Mouse (Mus musculus) adrenal gland (tissue): ENCODE measurements around the gene Tymp.

ENCODE experiments used
- intact Hi-C: fragments of 180-260 bp; cut with DNase I; formaldehyde crosslinking; loops from one replicate; pipeline ENCODE4 v1.15.1; 2025

Tymp gene

GRCm38 (mm10) chr15:89374801-89375534 is 1.9 kb downstream of the Tymp start:
- intact Hi-C loops: loop anchor here (5.0 kb wide), 1 partner anchor 57 kb away; no protein-coding TSS in a partner anchor

GRCm38 (mm10) chr15:89374340-89374739 is 2.5 kb downstream of the Tymp start:
- intact Hi-C loops: no loop called here

- intact Hi-C loops: no loop called here
Measured at GRCm38 (mm10) chr15:89373762-89374248, 3.0 kb downstream of the Tymp start, which contains the start of gene Sco2. Sco2 (minus strand) TSS chr15:89373846.

GRCm38 (mm10) chr15:89373027-89373761 is 3.6 kb downstream of the Tymp start:
- intact Hi-C loops: no loop called here

GRCm38 (mm10) chr15:89372536-89372935 is 4.3 kb downstream of the Tymp start:
- intact Hi-C loops: no loop called here

GRCm38 (mm10) chr15:89372068-89372467 is 4.8 kb downstream of the Tymp start:
- intact Hi-C loops: no loop called here

- intact Hi-C loops: no loop called here
Measured at GRCm38 (mm10) chr15:89365141-89365551, 11.7 kb downstream of the Tymp start.

- intact Hi-C loops: no loop called here
Measured at GRCm38 (mm10) chr15:89363051-89363450, 13.8 kb downstream of the Tymp start.

- intact Hi-C loops: no loop called here
Measured at GRCm38 (mm10) chr15:89358784-89359183, 18.1 kb downstream of the Tymp start.

GRCm38 (mm10) chr15:89356372-89356771 is 20.5 kb downstream of the Tymp start:
- intact Hi-C loops: no loop called here

GRCm38 (mm10) chr15:89355241-89356187 is 21.3 kb downstream of the Tymp start, which contains the start of the genes Lmf2 and Ncaph2:
Lmf2 (minus strand) TSS chr15:89355659.
Ncaph2 (plus strand) TSS chr15:89355719.
- intact Hi-C loops: no loop called here

- intact Hi-C loops: no loop called here
Measured at GRCm38 (mm10) chr15:89354455-89354854, 22.4 kb downstream of the Tymp start.

- intact Hi-C loops: no loop called here
Measured at GRCm38 (mm10) chr15:89353837-89354236, 23.0 kb downstream of the Tymp start.

- intact Hi-C loops: no loop called here
Measured at GRCm38 (mm10) chr15:89352795-89353194, 24.0 kb downstream of the Tymp start.

GRCm38 (mm10) chr15:89352054-89352453 is 24.8 kb downstream of the Tymp start:
- intact Hi-C loops: no loop called here

- intact Hi-C loops: no loop called here
Measured at GRCm38 (mm10) chr15:89351302-89351701, 25.5 kb downstream of the Tymp start.

- intact Hi-C loops: no loop called here
Measured at GRCm38 (mm10) chr15:89350447-89350846, 26.4 kb downstream of the Tymp start.

GRCm38 (mm10) chr15:89343325-89343724 is 33.5 kb downstream of the Tymp start:
- intact Hi-C loops: no loop called here

GRCm38 (mm10) chr15:89341678-89342077 is 35.2 kb downstream of the Tymp start:
- intact Hi-C loops: no loop called here

- intact Hi-C loops: no loop called here
Measured at GRCm38 (mm10) chr15:89340136-89340535, 36.7 kb downstream of the Tymp start.

- intact Hi-C loops: no loop called here
Measured at GRCm38 (mm10) chr15:89339696-89340095, 37.1 kb downstream of the Tymp start.
